Mouse (Mus musculus) myocyte (in vitro differentiated cells): Measurements from ENCODE around the gene Notch2.

Experiments used
- E2F4 ChIP-seq: IDR thresholded peaks from one replicate; pipeline ENCODE4 v1.6.1; 2011; ENCODE audit warnings: mild to moderate bottlenecking, control low read depth, moderate library complexity; ENCODE audit not compliant: insufficient read depth
- TCF12 ChIP-seq: IDR thresholded peaks from one replicate; pipeline ENCODE4 v1.6.1; 2011; ENCODE audit warnings: mild to moderate bottlenecking, control low read depth; ENCODE audit not compliant: poor library complexity, insufficient read depth, severe bottlenecking
- TCF3 ChIP-seq: IDR thresholded peaks from one replicate; pipeline ENCODE4 v1.6.1; 2011; ENCODE audit warnings: low read depth, control low read depth; ENCODE audit not compliant: insufficient read length

- no peak for TF ChIP-seq TCF12
- no peak for TF ChIP-seq E2F4
- TF ChIP-seq TCF3 = no peak
Measured at GRCm38 (mm10) chr3:98063833-98064232, 50.5 kb downstream of the Notch2 start.
